Mouse (Mus musculus): ENCODE data around the gene Aimp1. TPM values are rescaled to one million over a fixed set of nuclear protein-coding genes. Genes with fewer than 3 reads are reported as not detected.

Aimp1 gene
- polyA plus RNA-seq, 1 experiment from 2014 or later = 61.1 TPM

- Histone ChIP-seq H3K9ac (no peak overlapping the region), H3K4me1 (replicated peaks) (no peaks in the 10 kb centered on the region), H3K4me3 (no peak overlapping the region), H3K9me3 (no peaks in the 10 kb centered on the region), H3K4me2 (no peak overlapping the region), H3K27me3 (no peaks in the 10 kb centered on the region), H3K27ac (no peak overlapping the region), H3K36me3 (0 out of 2 replicates have a peak, but pooled peaks cover under 1% of the 10 kb centered on the region)
- ATAC-seq (ENCODE audit: low FRiP score) = no peak
- 87% methylated on average over 5 of the region's 5 CpGs for WGBS
Observed at GRCm38 (mm10) chr3:132650191-132650590, 34.0 kb downstream of the Aimp1 start.

GRCm38 (mm10) chr3:132649368-132649767, 34.8 kb downstream of the Aimp1 start:
- 91% methylated on average over 7 of the region's 7 CpGs for WGBS
- no peak for ATAC-seq (ENCODE audit: low FRiP score)
- Histone ChIP-seq H3K9me3 (no peaks in the 10 kb centered on the region), H3K27me3 (no peaks in the 10 kb centered on the region), H3K9ac (no peak overlapping the region), H3K4me3 (no peak overlapping the region), H3K27ac (no peak overlapping the region), H3K4me1 (replicated peaks) (no peaks in the 10 kb centered on the region), H3K36me3 (no peaks in the 10 kb centered on the region), H3K4me2 (no peak overlapping the region)

- Histone ChIP-seq H3K4me3 (no peak overlapping the region), H3K27ac (no peak overlapping the region), H3K27me3 (no peaks in the 10 kb centered on the region), H3K9me3 (no peaks in the 10 kb centered on the region), H3K36me3 (no peaks in the 10 kb centered on the region), H3K9ac (no peak overlapping the region), H3K4me2 (no peak overlapping the region), H3K4me1 (replicated peaks) (no peaks in the 10 kb centered on the region)
- ATAC-seq (ENCODE audit: low FRiP score) = no peak
- 55% methylated on average over 1 of the region's 1 CpGs for WGBS
Observed at GRCm38 (mm10) chr3:132646814-132647213, 37.4 kb downstream of the Aimp1 start.

DNA sequence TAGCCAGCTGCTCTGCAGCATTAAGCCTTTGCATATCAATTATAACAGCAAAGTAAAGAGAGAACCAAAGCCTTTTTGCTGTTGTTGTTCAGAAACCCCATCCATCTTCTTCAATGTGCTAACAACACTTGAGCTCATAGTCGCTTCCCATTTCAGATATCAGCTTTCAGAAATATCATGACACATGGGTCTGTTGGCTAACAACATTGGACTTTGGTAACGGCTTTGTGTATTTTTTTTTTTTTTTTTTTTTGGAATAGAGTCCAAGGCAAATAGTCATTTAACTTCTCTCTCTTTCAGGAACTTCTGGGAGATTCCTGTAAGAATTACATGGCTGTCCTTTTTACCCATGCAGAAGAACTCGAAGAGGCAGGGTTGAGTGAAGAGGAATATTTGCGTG, 40.1 kb downstream of the Aimp1 start:
- Histone ChIP-seq H3K9ac (no peak overlapping the region), H3K27ac (no peak overlapping the region), H3K9me3 (no peaks in the 10 kb centered on the region), H3K4me3 (no peak overlapping the region), H3K4me2 (no peak overlapping the region), H3K36me3 (no peaks in the 10 kb centered on the region), H3K4me1 (replicated peaks) (no peaks in the 10 kb centered on the region), H3K27me3 (no peaks in the 10 kb centered on the region)
- no peak for ATAC-seq (ENCODE audit: low FRiP score)
- 88% methylated on average over 4 of the region's 4 CpGs for WGBS

GRCm38 (mm10) chr3:132637080-132637479, 47.1 kb downstream of the Aimp1 start:
- no peak for ATAC-seq (ENCODE audit: low FRiP score)

DNA sequence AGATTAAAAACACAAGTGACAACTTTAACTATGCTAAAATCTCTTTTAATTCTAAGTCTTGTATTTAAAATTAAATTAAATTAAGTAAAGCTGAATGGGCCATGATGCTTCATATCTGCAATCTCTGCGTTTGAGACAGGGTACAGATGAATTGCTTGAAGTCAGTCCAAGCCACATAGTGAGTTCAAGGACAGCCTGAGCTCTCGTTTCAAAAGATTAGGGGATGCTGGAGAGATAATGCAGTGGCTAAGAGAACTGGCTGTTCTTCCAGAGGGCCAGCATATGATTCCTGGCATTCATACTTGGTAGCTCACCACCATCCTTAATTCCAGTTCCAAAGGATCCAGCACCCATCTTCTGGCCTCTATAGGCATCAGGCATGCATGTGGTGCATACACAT, 50.9 kb downstream of the Aimp1 start:
- no peaks in the 10 kb centered on the region for H3K4me1 ChIP-seq (replicated peaks)
- no peaks in the 10 kb centered on the region for H3K9me3 ChIP-seq
- 69% methylated on average over 2 of the region's 2 CpGs for WGBS
- H3K27me3 ChIP-seq = no peaks in the 10 kb centered on the region
- no peak for ATAC-seq (ENCODE audit: low FRiP score)
- H3K27ac ChIP-seq = no peak overlapping the region
- no peaks in the 10 kb centered on the region for H3K36me3 ChIP-seq
- H3K4me2 ChIP-seq = no peak overlapping the region
- H3K4me3 ChIP-seq = no peak overlapping the region
- no peak overlapping the region for H3K9ac ChIP-seq

More at GRCm38 (mm10) chr3:132637080-132637479, 47.1 kb downstream of the Aimp1 start:
- H3K4me2 ChIP-seq = no peak overlapping the region
- H3K4me3 ChIP-seq = no peak overlapping the region
- no peaks in the 10 kb centered on the region for H3K9me3 ChIP-seq
- H3K27ac ChIP-seq = no peak overlapping the region
- H3K36me3 ChIP-seq = no peaks in the 10 kb centered on the region
- 92% methylated on average over 3 of the region's 3 CpGs for WGBS
- H3K4me1 ChIP-seq (replicated peaks) = no peaks in the 10 kb centered on the region
- H3K9ac ChIP-seq = no peak overlapping the region
- no peaks in the 10 kb centered on the region for H3K27me3 ChIP-seq

GRCm38 (mm10) chr3:132629601-132630239, 54.5 kb downstream of the Aimp1 start, which contains the start of gene Gimd1:
TSS of gene Gimd1 (plus strand) at chr3:132629820.
- Histone ChIP-seq H3K27ac (no peak within 1 kb of the TSS), H3K4me1 (replicated peaks) (no peaks in the 10 kb centered on the region), H3K27me3 (no peaks in the 10 kb centered on the region), H3K9ac (no peak within 1 kb of the TSS), H3K36me3 (no peaks in the 10 kb centered on the region), H3K9me3 (no peaks in the 10 kb centered on the region), H3K4me3 (no peak within 1 kb of the TSS), H3K4me2 (no peak within 1 kb of the TSS)
- no peak for ATAC-seq (ENCODE audit: low FRiP score)
- WGBS = 94% methylated on average over 11 of the region's 11 CpGs

DNA sequence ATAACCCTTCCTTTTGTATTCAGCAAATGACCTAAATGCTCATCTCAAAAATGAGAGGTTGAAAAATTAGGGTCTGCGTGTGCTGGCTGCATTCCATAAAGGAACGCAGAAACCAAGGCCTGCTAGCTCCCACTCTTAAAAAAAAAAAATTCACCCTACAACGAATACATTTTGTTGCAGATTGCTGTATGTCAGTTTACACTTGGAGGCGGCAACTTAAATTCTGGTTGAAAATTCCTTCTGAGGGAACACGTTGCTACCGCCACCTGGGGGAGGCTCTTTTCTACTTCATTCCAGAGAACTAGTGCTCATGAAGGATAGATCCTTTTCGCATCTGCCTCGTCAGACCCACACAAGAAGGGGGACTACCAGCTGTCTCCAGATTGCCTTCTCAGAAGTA, 55.4 kb downstream of the Aimp1 start:
- 62% methylated on average over 8 of the region's 8 CpGs for WGBS
- H3K9me3 ChIP-seq = no peaks in the 10 kb centered on the region

More for the DNA sequence above, 55.4 kb downstream of the Aimp1 start:
- Histone ChIP-seq H3K4me1 (replicated peaks) (no peaks in the 10 kb centered on the region), H3K4me2 (no peak overlapping the region), H3K36me3 (no peaks in the 10 kb centered on the region), H3K4me3 (no peak overlapping the region), H3K27ac (no peak overlapping the region), H3K27me3 (no peaks in the 10 kb centered on the region), H3K9ac (no peak overlapping the region)
- ATAC-seq (ENCODE audit: low FRiP score) = no peak

Other genes starting within 250 kb of the Aimp1 start
- gene Gimd1, start 54.5 kb downstream of the Aimp1 start, polyA plus RNA-seq (2015; fragmentation: Nextera tagmentation; extraction: Ambion mirVana) = not detected in 2 replicates
- gene Tbck, start 226 bp downstream of the Aimp1 start, polyA plus RNA-seq (2015; fragmentation: Nextera tagmentation; extraction: Ambion mirVana) = 33.3 and 37.2 TPM in 2 replicates